Mouse (Mus musculus) lung, postnatal 10 days (tissue): ENCODE measurements at regions not wholly inside any gene's neighbourhood (a gene's known extent, or its start where the extent isn't known, plus 50 kb on each side); places are given as distances from the start of the nearest gene placed in this dataset.

Experiments
- DNase-seq: peaks from one replicate; pipeline ENCODE4 v3.0.0; 2021

- DNase-seq = peak; percentile 26
These were observed 58.4 kb downstream of the Sox11 start for GRCm38 (mm10) chr12:27283964-27284363.

GRCm38 (mm10) chr12:27261965-27262364, 80.4 kb downstream of the Sox11 start:
- no peak for DNase-seq

GRCm38 (mm10) chr12:27254125-27254524, 88.2 kb downstream of the Sox11 start:
- DNase-seq = peak; percentile 4

GRCm38 (mm10) chr12:27251521-27251920, 90.9 kb downstream of the Sox11 start:
- no peak for DNase-seq

- no peak for DNase-seq
These were observed 93.9 kb downstream of the Sox11 start for GRCm38 (mm10) chr12:27248545-27248855.

GRCm38 (mm10) chr12:27247756-27248544, 94.4 kb downstream of the Sox11 start:
- DNase-seq = no peak

- no peak for DNase-seq
These were observed 106.6 kb downstream of the Sox11 start for GRCm38 (mm10) chr12:27235748-27236147.

- DNase-seq = no peak
These were observed 120.8 kb downstream of the Sox11 start for GRCm38 (mm10) chr12:27221541-27221940.

GRCm38 (mm10) chr12:27201191-27201590, 141.2 kb downstream of the Sox11 start:
- peak; percentile 22 for DNase-seq

GRCm38 (mm10) chr12:27194001-27194400, 148.4 kb downstream of the Sox11 start:
- DNase-seq = no peak

- DNase-seq = no peak
These were observed 150.5 kb downstream of the Sox11 start for GRCm38 (mm10) chr12:27191916-27192315.

GRCm38 (mm10) chr12:27187480-27187879, 154.9 kb downstream of the Sox11 start:
- no peak for DNase-seq

GRCm38 (mm10) chr12:27182397-27183375, 159.7 kb downstream of the Sox11 start:
- DNase-seq = peak; percentile 56

- no peak for DNase-seq
These were observed 168.8 kb downstream of the Sox11 start for GRCm38 (mm10) chr12:27173561-27173960.

- no peak for DNase-seq
These were observed 169.2 kb downstream of the Sox11 start for GRCm38 (mm10) chr12:27173151-27173550.

GRCm38 (mm10) chr12:27171595-27171994, 170.8 kb downstream of the Sox11 start:
- DNase-seq = peak; percentile 49

- DNase-seq = no peak
These were observed 177.4 kb downstream of the Sox11 start for GRCm38 (mm10) chr12:27164920-27165504.

- no peak for DNase-seq
These were observed 182.2 kb downstream of the Sox11 start for GRCm38 (mm10) chr12:27160063-27160686.

GRCm38 (mm10) chr12:27159416-27160062, 182.8 kb downstream of the Sox11 start:
- DNase-seq = no peak

GRCm38 (mm10) chr12:27150871-27151853, 191.2 kb downstream of the Sox11 start:
- no peak for DNase-seq

- no peak for DNase-seq
These were observed 199.1 kb downstream of the Sox11 start for GRCm38 (mm10) chr12:27143310-27143709.
